Mouse (Mus musculus): ENCODE data around the gene Arhgap30. TPM values are rescaled to one million over a fixed set of nuclear protein-coding genes. Genes with fewer than 3 reads are reported as not detected.
A peak's percentile ranks its signal among the peaks of the same experiment; 100 is the strongest.

Gene Arhgap30
- total and polyA plus RNA-seq, 3 experiments = 52.0 to 78.5 (median 70.8) TPM

- Histone ChIP-seq H3K4me3 (replicated peaks in 1 of 3; ENCODE audit: low read depth in 2 of 3, low read length in 2 of 3, poor library complexity in 1 of 3) (no peak overlapping the region), H3K27me3 (replicated peaks) (peaks cover 9% of the 10 kb centered on the region), H3K27ac (ENCODE audit: insufficient read depth, low read depth) (no peak overlapping the region), H3K4me1 (ENCODE audit: control insufficient read depth in 1 of 2, insufficient read depth in 2 of 2) (peaks cover 45 to 73% of the 10 kb centered on the region in 2 experiments), H3K79me2 (replicated peaks; ENCODE audit: control insufficient read depth, extremely low read depth, insufficient read depth, poor library complexity, severe bottlenecking) (no peaks in the 10 kb centered on the region), H3K9ac (ENCODE audit: insufficient read depth, low read depth) (no peak overlapping the region), H3K4me2 (ENCODE audit: insufficient read depth, low read depth, poor library complexity, severe bottlenecking) (no peak overlapping the region), H3K36me3 (replicated peaks in 1 of 2; ENCODE audit: control insufficient read depth in 1 of 2, insufficient read depth in 1 of 2, low read length in 1 of 2) (no peaks in the 10 kb centered on the region), H3K9me3 (replicated peaks; ENCODE audit: low read length) (no peaks in the 10 kb centered on the region)
- dilution Hi-C loops (cut with MboI; ENCODE audit: extremely low pct_ligation_motif_present, extremely low pct_unique_long_range_greater_than_20kb, low sequenced_read_pairs) = no loop called here
- in situ Hi-C loops (cut with MboI; ENCODE audit: low pct_ligation_motif_present, low pct_unique_long_range_greater_than_20kb, low sequenced_read_pairs) = no loop called here
- TF ChIP-seq CTCF (conservative IDR thresholded peaks at IDR 0.05 in 1 of 2, IDR thresholded peaks at IDR 0.05 in 1 of 2; ENCODE audit: low read depth in 2 of 2, low read length in 2 of 2) (peak in 1 of 2 experiments; percentile 52; a peak in 2 of 4 replicates), ZNF384 (IDR thresholded peaks at IDR 0.05; ENCODE audit: low read depth, low read length) (peak; percentile 67), MXI1 (IDR thresholded peaks at IDR 0.05; ENCODE audit: low read depth, low read length) (no peak), NELFE (IDR thresholded peaks at IDR 0.05; ENCODE audit: low read depth, low read length) (no peak), JUND (conservative IDR thresholded peaks at IDR 0.05; ENCODE audit: low read depth, low read length) (no peak), ELF1 (IDR thresholded peaks at IDR 0.05; ENCODE audit: low read depth, low read length) (no peak), UBTF (IDR thresholded peaks at IDR 0.05; ENCODE audit: low read depth, low read length) (no peak)
- DNase-seq (ENCODE audit: extremely low read depth) = peak; percentile 45
Observed at GRCm38 (mm10) chr1:171382096-171382620, 6.6 kb upstream of the Arhgap30 start.

GRCm38 (mm10) chr1:171384361-171384760, 4.4 kb upstream of the Arhgap30 start:
- in situ Hi-C loops (cut with MboI; ENCODE audit: low pct_ligation_motif_present, low pct_unique_long_range_greater_than_20kb, low sequenced_read_pairs) = no loop called here
- peaks cover 46 to 73% of the 10 kb centered on the region in 2 experiments for H3K4me1 ChIP-seq (ENCODE audit: control insufficient read depth in 1 of 2, insufficient read depth in 2 of 2)
- dilution Hi-C loops (cut with MboI; ENCODE audit: extremely low pct_ligation_motif_present, extremely low pct_unique_long_range_greater_than_20kb, low sequenced_read_pairs) = no loop called here

GRCm38 (mm10) chr1:171385171-171385570, 3.6 kb upstream of the Arhgap30 start:
- Histone ChIP-seq H3K79me2 (replicated peaks; ENCODE audit: control insufficient read depth, extremely low read depth, insufficient read depth, poor library complexity, severe bottlenecking) (peaks cover 7% of the 10 kb centered on the region), H3K4me1 (ENCODE audit: control insufficient read depth in 1 of 2, insufficient read depth in 2 of 2) (peaks cover 45 to 65% of the 10 kb centered on the region in 2 experiments), H3K9me3 (replicated peaks; ENCODE audit: low read length) (no peaks in the 10 kb centered on the region), H3K9ac (ENCODE audit: insufficient read depth, low read depth) (no peak overlapping the region), H3K4me2 (ENCODE audit: insufficient read depth, low read depth, poor library complexity, severe bottlenecking) (0 out of 2 replicates have a peak overlapping the region, but pooled peaks have one; percentile 14), H3K27ac (ENCODE audit: insufficient read depth, low read depth) (no peak overlapping the region), H3K36me3 (replicated peaks in 1 of 2; ENCODE audit: control insufficient read depth in 1 of 2, insufficient read depth in 1 of 2, low read length in 1 of 2) (no peaks in the 10 kb centered on the region), H3K4me3 (replicated peaks in 1 of 3; ENCODE audit: low read depth in 2 of 3, low read length in 2 of 3, poor library complexity in 1 of 3) (peak overlapping the region in 1 of 3 experiments; percentile 10), H3K27me3 (replicated peaks) (peaks cover 8% of the 10 kb centered on the region)
- no peak for DNase-seq (ENCODE audit: extremely low read depth)
- dilution Hi-C loops (cut with MboI; ENCODE audit: extremely low pct_ligation_motif_present, extremely low pct_unique_long_range_greater_than_20kb, low sequenced_read_pairs) (no loop called here), in situ Hi-C loops (cut with MboI; ENCODE audit: low pct_ligation_motif_present, low pct_unique_long_range_greater_than_20kb, low sequenced_read_pairs) (no loop called here)
- TF ChIP-seq MXI1 (IDR thresholded peaks at IDR 0.05; ENCODE audit: low read depth, low read length) = 0 out of 2 replicates have a peak, but pooled peaks have one; percentile 35
- TF ChIP-seq CTCF (conservative IDR thresholded peaks at IDR 0.05 in 1 of 2, IDR thresholded peaks at IDR 0.05 in 1 of 2; ENCODE audit: low read depth in 2 of 2, low read length in 2 of 2) = peak in 1 of 2 experiments; percentile 50; a peak in 2 of 4 replicates
- TF ChIP-seq NRF1 (IDR thresholded peaks at IDR 0.05; ENCODE audit: low read depth, low read length) = no peak
- TF ChIP-seq BHLHE40 (IDR thresholded peaks at IDR 0.05; ENCODE audit: low read depth, low read length) = peak; percentile 91
- no peak for TF ChIP-seq JUND (conservative IDR thresholded peaks at IDR 0.05; ENCODE audit: low read depth, low read length)
- TF ChIP-seq IRF4 (IDR thresholded peaks at IDR 0.05; ENCODE audit: low read depth, low read length) = peak; percentile 58; the same call in 1 of the 2 replicates
- TF ChIP-seq SMC3 (IDR thresholded peaks at IDR 0.05; ENCODE audit: low read depth, low read length) = peak; percentile 41
- TF ChIP-seq ZNF384 (IDR thresholded peaks at IDR 0.05; ENCODE audit: low read depth, low read length) = no peak
- no peak for TF ChIP-seq CHD1 (IDR thresholded peaks at IDR 0.05; ENCODE audit: low read depth, low read length)

More at GRCm38 (mm10) chr1:171384361-171384760, 4.4 kb upstream of the Arhgap30 start:
- TF ChIP-seq MAZ (IDR thresholded peaks at IDR 0.05; ENCODE audit: low read depth, low read length) (peak; percentile 35; the same call in 1 of the 2 replicates), JUND (conservative IDR thresholded peaks at IDR 0.05; ENCODE audit: low read depth, low read length) (no peak), USF2 (conservative IDR thresholded peaks at IDR 0.05; ENCODE audit: low read depth, low read length) (no peak), POLR2AphosphoS2 (IDR thresholded peaks at IDR 0.05; ENCODE audit: low read depth, low read length) (no peak), TCF12 (IDR thresholded peaks at IDR 0.05; ENCODE audit: low read depth, low read length) (0 out of 2 replicates have a peak, but pooled peaks have one; percentile 17)
- Histone ChIP-seq H3K4me2 (ENCODE audit: insufficient read depth, low read depth, poor library complexity, severe bottlenecking) (no peak overlapping the region), H3K27ac (ENCODE audit: insufficient read depth, low read depth) (no peak overlapping the region), H3K79me2 (replicated peaks; ENCODE audit: control insufficient read depth, extremely low read depth, insufficient read depth, poor library complexity, severe bottlenecking) (peaks cover 2% of the 10 kb centered on the region), H3K27me3 (replicated peaks) (peaks cover 8% of the 10 kb centered on the region), H3K4me3 (replicated peaks in 1 of 3; ENCODE audit: low read depth in 2 of 3, low read length in 2 of 3, poor library complexity in 1 of 3) (no peak overlapping the region), H3K9me3 (replicated peaks; ENCODE audit: low read length) (no peaks in the 10 kb centered on the region), H3K9ac (ENCODE audit: insufficient read depth, low read depth) (no peak overlapping the region), H3K36me3 (replicated peaks in 1 of 2; ENCODE audit: control insufficient read depth in 1 of 2, insufficient read depth in 1 of 2, low read length in 1 of 2) (no peaks in the 10 kb centered on the region)
- DNase-seq (ENCODE audit: extremely low read depth) = no peak

All from CH12.LX (cell line).